Mouse (Mus musculus) pancreas, adult 10 weeks (tissue): ENCODE measurements around the gene 1700016H13Rik. TPM values are rescaled to one million over a fixed set of nuclear protein-coding genes. Genes with fewer than 3 reads are reported as not detected.

Source experiments
- polyA plus RNA-seq: library from polyadenylated mRNA; stranded (reverse); fragments of 350-450 nt; fragmentation: Illumina TruSeq; extraction: RNeasy Lipid Tissue Mini Kit (QIAGEN cat#74804); gene quantifications from one replicate; pipeline ENCODE4 v1.2.3, GENCODE M21; 2015; ENCODE audit warnings: low read depth, low replicate concordance; ENCODE audit not compliant: insufficient read depth

The 1700016H13Rik gene
- not detected for polyA plus RNA-seq

GRCm38 (mm10) chr5:103655346-103656118 lies at the start of gene 1700016H13Rik:
Gene 1700016H13Rik, minus strand, starts transcription at chr5:103656010.

GRCm38 (mm10) chr5:103691624-103692530 lies 36.1 kb upstream of the 1700016H13Rik start, which contains the start of gene Aff1:
Gene Aff1, plus strand, starts transcription at chr5:103692374.

GRCm38 (mm10) chr5:103629111-103629764 lies 26.6 kb downstream of the 1700016H13Rik start, which contains the start of gene Slc10a6:
Gene Slc10a6, minus strand, starts transcription at chr5:103629403.

Other genes with a start within 250 kb of the 1700016H13Rik start
- gene Ptpn13, start 230.8 kb downstream of the 1700016H13Rik start, polyA plus RNA-seq, result 3.9 TPM
- gene Slc10a6, start 26.6 kb downstream of the 1700016H13Rik start, polyA plus RNA-seq, result 2.3 TPM
- gene Aff1, start 36.4 kb upstream of the 1700016H13Rik start, polyA plus RNA-seq, result 6.3 TPM